Comparison of ENCODE assay signal across 8 mouse cellular contexts in the genomic region with DNA sequence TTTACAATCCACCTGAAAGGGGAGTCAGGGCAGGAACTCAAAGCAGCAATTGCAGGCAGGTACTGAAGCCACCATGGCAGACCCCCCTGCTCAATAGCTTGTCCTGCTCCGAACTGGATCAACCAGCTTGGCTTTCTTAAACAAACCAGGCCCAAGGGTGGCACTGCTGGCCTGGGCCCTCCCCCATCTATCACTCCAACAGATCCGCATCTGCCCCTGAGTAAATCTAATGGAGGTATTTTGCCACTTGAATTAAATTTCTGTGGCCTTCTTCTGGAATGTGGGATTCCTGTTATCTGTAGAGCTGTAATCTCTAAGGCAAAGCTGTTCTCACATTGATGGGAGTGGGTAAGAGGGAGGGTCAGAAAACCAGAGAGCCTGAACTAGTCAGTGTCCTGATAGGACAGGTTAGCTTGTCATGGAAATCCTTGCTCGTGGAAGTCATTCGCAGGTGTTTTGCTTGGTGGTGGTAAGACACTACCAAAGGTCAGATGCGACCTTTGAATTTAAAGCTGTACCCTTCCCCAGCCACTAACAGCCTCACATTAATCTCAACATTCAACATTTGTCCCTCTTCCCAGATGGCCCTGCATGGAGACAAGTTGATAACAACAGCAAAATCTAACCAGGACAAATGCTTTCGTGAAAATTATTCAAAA. TPM values are rescaled to one million over a fixed set of nuclear protein-coding genes. Genes with fewer than 3 reads are reported as not detected.
A peak's percentile ranks its signal among the peaks of the same experiment; 100 is the strongest.
DNase-seq lines count a peak whose midpoint lies in the region; ATAC-seq and TF ChIP-seq lines count a peak whose summit lies in the region.

No protein-coding gene starts in this region.

- H3K4me3 ChIP-seq in heart, embryonic 10.5 days = peak overlapping the region; percentile 88
- H3K4me3 ChIP-seq in E14TG2a.4 (replicated peaks; ENCODE audit: low read length) = peak overlapping the region; percentile 82
- H3K4me3 ChIP-seq in forebrain, embryonic 12.5 days (replicated peaks) = peak overlapping the region; percentile 70
- H3K4me3 ChIP-seq in olfactory bulb, adult 2 months (ENCODE audit: insufficient read depth, low read depth, low read length) = peak overlapping the region; percentile 55; the same call in 1 of the 2 replicates

- no peaks in the 10 kb centered on the region for H3K27me3 ChIP-seq in heart, embryonic 10.5 days (ENCODE audit: insufficient read depth, poor library complexity, severe bottlenecking)
- no peaks in the 10 kb centered on the region for H3K27me3 ChIP-seq in E14TG2a.4 (ENCODE audit: insufficient read depth, low read length)
- H3K27me3 ChIP-seq in forebrain, embryonic 12.5 days = no peaks in the 10 kb centered on the region

- peak overlapping the region; percentile 95 for H3K27ac ChIP-seq in heart, embryonic 10.5 days
- 0 out of 2 replicates have a peak overlapping the region, but pooled peaks have one; percentile 61 for H3K27ac ChIP-seq in forebrain, embryonic 12.5 days
- no peak overlapping the region for H3K27ac ChIP-seq in olfactory bulb, adult 2 months (ENCODE audit: insufficient read depth, low read depth, low read length)

- peak overlapping the region; percentile 85 for H3K4me2 ChIP-seq in forebrain, embryonic 12.5 days

- no peak for TF ChIP-seq POLR2A in olfactory bulb, adult 2 months (IDR thresholded peaks at IDR 0.05; ENCODE audit: insufficient read depth, low read depth, low read length)

- no peak for DNase-seq in heart, embryonic 10.5 days (ENCODE audit: low spot score)
- no peak for DNase-seq in heart, adult 9 months (ENCODE audit: low spot score in 2 of 2)
- DNase-seq in liver = peak; percentile 40
- DNase-seq in frontal cortex, postnatal 10 days (ENCODE audit: low spot score in 2 of 2) = no peak

- H3K9me3 ChIP-seq in heart, embryonic 10.5 days = no peaks in the 10 kb centered on the region
- no peaks in the 10 kb centered on the region for H3K9me3 ChIP-seq in E14TG2a.4 (ENCODE audit: low read length)
- no peaks in the 10 kb centered on the region for H3K9me3 ChIP-seq in forebrain, embryonic 12.5 days

- H3K4me1 ChIP-seq in heart, embryonic 10.5 days = peaks cover 6% of the 10 kb centered on the region
- peaks cover 10% of the 10 kb centered on the region for H3K4me1 ChIP-seq in E14TG2a.4 (replicated peaks; ENCODE audit: low read depth, low read length)
- H3K4me1 ChIP-seq in forebrain, embryonic 12.5 days = peaks cover 11% of the 10 kb centered on the region; the same call in 1 of the 2 replicates
- H3K4me1 ChIP-seq in olfactory bulb, adult 2 months (ENCODE audit: control insufficient read depth, insufficient read depth, low read length) = no peaks in the 10 kb centered on the region; the same call in 1 of the 2 replicates

- no peak for ATAC-seq in forebrain, embryonic 12.5 days (ENCODE audit: low FRiP score)
- ATAC-seq in cerebellum, adult (ENCODE audit: insufficient number of reproducible peaks, low FRiP score, low TSS enrichment) = no peak

- no peak for TF ChIP-seq CTCF in E14TG2a.4 (conservative IDR thresholded peaks at IDR 0.05; ENCODE audit: low read length)
- TF ChIP-seq CTCF in olfactory bulb, adult 2 months (IDR thresholded peaks at IDR 0.05; ENCODE audit: insufficient read depth, low read depth, low read length) = no peak

- H3K36me3 ChIP-seq in heart, embryonic 10.5 days = no peaks in the 10 kb centered on the region
- H3K36me3 ChIP-seq in E14TG2a.4 (ENCODE audit: insufficient read depth, low read length) = no peaks in the 10 kb centered on the region
- no peaks in the 10 kb centered on the region for H3K36me3 ChIP-seq in forebrain, embryonic 12.5 days (replicated peaks)

- WGBS in heart, embryonic 10.5 days = 26% methylated on average over 6 of the region's 6 CpGs
- 26% methylated on average over 6 of the region's 6 CpGs for WGBS in forebrain, embryonic 12.5 days
- WGBS in olfactory bulb, adult 2 months = 64% methylated on average over 6 of the region's 6 CpGs

- peak overlapping the region; percentile 73 for H3K9ac ChIP-seq in forebrain, embryonic 12.5 days

RNA-seq across cellular contexts. Expression of a gene that starts 0.5 kb away (rescaled TPM):
- polyA plus RNA-seq in heart, embryonic 10.5 days (2016; fragmentation: Nextera tagmentation; extraction: Ambion mirVana) = not detected in 2 replicates
- polyA plus RNA-seq in forebrain, embryonic 12.5 days (2016; fragmentation: Nextera tagmentation; extraction: Ambion mirVana) = not detected in 2 replicates
- not detected in 2 replicates for polyA plus RNA-seq in olfactory bulb, adult 2 months (2012; ENCODE audit: insufficient read depth, insufficient read length, low replicate concordance, missing spikeins)

RNA-seq across cellular contexts. Expression of a gene that starts 1.3 kb away (rescaled TPM):
- polyA plus RNA-seq in heart, embryonic 10.5 days (2016; fragmentation: Nextera tagmentation; extraction: Ambion mirVana) = 17.7 and 18.8 TPM in 2 replicates
- 14.6 and 17.1 TPM in 2 replicates for polyA plus RNA-seq in forebrain, embryonic 12.5 days (2016; fragmentation: Nextera tagmentation; extraction: Ambion mirVana)
- not detected in 2 replicates for polyA plus RNA-seq in olfactory bulb, adult 2 months (2012; ENCODE audit: insufficient read depth, insufficient read length, low replicate concordance, missing spikeins)

Comparison
In these comparisons a context has a peak if more than half of its experiments do, and no peak if none do; other contexts are left out.
1. RNA of a gene that starts 1.3 kb away (polyA plus RNA-seq): 17.7 to 18.8 TPM in heart, embryonic 10.5 days and 14.6 to 17.1 TPM in forebrain, embryonic 12.5 days; not detected in olfactory bulb, adult 2 months; every median in the first group is over 10 times any median in the second.
2. Peak in every context shown above with its lines, with median percentiles within 50 percentile points of each other: H3K4me3 ChIP-seq.